Mouse (Mus musculus) spleen, adult 2 months (tissue): ENCODE measurements around the gene Npc1l1.

ENCODE experiments used
- CTCF ChIP-seq: fragments of 200-500 bp; IDR thresholded peaks from 2 replicates; pipeline ENCODE4 v1.5.1; 2011; ENCODE audit warnings: mild to moderate bottlenecking, inconsistent platforms; ENCODE audit not compliant: insufficient read depth, insufficient read length, insufficient replicate concordance; ENCODE audit errors: extremely low read depth
- POLR2A ChIP-seq: fragments of 200-500 bp; IDR thresholded peaks from 2 replicates; pipeline ENCODE4 v1.6.1; 2011; ENCODE audit warnings: low read depth, low read length, inconsistent platforms

GRCm38 (mm10) chr11:6184202-6184935 lies 45.6 kb downstream of the Npc1l1 start:
- TF ChIP-seq POLR2A (no peak), CTCF (no peak)
